Mouse (Mus musculus): Measurements from ENCODE around the gene Gm21190.
"Not testable (repeated sequence)": the region's sequence is repeated elsewhere in the genome, so short reads cannot be mapped to it uniquely, and the experiment has no call there.

Gm21190 gene

DNA sequence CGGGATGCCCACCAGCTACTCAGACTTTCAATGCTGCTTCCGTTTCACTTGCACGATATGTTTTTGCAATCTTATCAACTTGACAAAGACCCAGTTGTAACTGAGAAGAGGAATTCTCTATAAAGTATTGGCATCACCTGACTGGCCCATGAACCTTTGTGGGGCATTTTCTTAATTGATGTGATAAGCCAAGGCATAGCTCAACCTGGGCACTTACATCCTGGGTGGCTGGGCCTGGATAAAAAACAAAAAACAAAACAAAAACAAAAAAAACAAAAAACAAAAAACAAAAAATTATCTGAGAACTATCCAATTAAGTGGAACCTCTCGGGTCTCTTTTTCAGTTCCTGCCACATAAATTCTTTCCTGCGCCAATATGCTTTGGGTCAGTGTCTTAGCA is 40.3 kb downstream of the Gm21190 start:
- DNase-seq, result no peak

- peak in 1 of 2 experiments; percentile 7 for DNase-seq
Observed at GRCm38 (mm10) chr5:15484616-15485015, 44.4 kb downstream of the Gm21190 start.

DNA sequence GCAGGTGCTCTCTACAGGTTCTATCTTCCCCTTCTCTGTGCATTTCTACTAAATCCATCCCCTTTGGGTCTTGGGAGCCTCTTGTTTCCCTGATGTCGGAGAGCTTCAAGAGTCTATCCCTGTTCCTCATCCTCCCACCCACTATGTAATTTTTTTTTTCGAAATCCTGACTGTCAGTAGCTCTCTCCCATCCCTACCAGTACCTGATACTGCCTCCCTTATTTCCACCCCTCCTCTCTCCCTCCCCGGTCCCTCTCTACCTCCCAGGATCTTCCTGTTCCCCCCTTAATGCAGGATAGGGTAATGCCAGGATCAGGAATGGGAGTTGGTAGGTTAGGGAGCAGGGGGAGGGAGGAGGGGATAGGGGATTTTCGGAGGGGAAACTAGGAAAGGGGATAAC is 45.4 kb downstream of the Gm21190 start:
- not testable (repeated sequence) for DNase-seq

DNA sequence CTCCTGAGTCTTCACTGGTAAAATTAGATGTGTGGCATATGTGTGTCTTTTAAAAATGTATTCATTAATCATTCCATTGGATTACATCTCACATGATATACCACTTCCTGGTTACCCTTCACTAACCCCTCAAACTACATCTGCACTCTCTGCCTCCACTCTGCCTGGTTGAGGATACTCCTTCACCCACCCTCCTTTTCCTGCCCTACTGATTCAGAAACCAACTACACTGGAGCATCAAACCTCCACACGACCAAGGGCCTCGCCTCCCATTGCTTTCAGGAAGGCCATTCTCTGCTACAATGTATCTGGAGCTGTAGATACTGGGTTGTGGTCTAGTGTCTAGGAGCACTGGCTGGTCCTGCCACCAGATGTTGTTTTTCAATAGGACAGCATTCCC is 46.2 kb downstream of the Gm21190 start:
- DNase-seq, result not testable (repeated sequence)

DNA sequence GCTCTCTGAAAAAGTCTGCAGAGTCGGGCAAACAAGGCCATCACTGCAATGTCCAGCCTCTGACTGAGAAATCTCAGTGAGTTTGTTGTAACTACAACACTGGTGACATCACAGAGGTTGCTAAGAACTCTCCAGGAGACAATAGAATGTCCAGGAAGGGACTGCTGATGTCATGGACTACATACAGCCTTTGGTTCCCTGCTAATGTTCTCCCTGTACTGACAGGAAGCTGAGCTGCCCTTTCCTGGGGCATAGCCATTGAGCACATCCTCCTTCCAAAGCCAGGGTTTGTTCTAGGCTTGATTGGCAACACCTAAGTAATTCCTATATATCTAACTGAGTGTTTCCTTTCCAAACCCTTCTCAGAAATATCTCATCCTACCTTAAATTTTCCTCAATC is 52.6 kb downstream of the Gm21190 start, which contains the start of gene Gm21149:
TSS of gene Gm21149 (minus strand) at position 101 of the 400 bp plus-strand sequence.
- not testable (repeated sequence) for DNase-seq

Measured in kidney, postnatal 36 days (tissue).